Mouse (Mus musculus): ENCODE measurements around the gene Lta. TPM values are rescaled to one million over a fixed set of nuclear protein-coding genes. Genes with fewer than 3 reads are reported as not detected.

Lta gene
- polyA plus RNA-seq, 1 experiment from 2014 or later: 0.09 TPM

Small RNA genes within 50 kb of the gene (microRNA-seq; reads per million reads assigned to microRNA genes)
- gene Mir6973a (not detected), gene Mir6974 (not detected), gene Mir6975 (2.3 reads per million, percentile 3 among the genes with 10 or more reads in this experiment), gene Mir8094 (not detected)

Other genes with a start within 250 kb of the Lta start
- gene Hspa1b, start 246.1 kb downstream of the Lta start, polyA plus RNA-seq (2015; fragmentation: Nextera tagmentation; extraction: Ambion mirVana): 0.16 and 0.30 TPM in 2 replicates
- not detected in 2 replicates for gene Gm20481, start 235.4 kb downstream of the Lta start, polyA plus RNA-seq (2015; fragmentation: Nextera tagmentation; extraction: Ambion mirVana)
- 3.5 and 4.8 TPM in 2 replicates for gene Hspa1a, start 233.2 kb downstream of the Lta start, polyA plus RNA-seq (2015; fragmentation: Nextera tagmentation; extraction: Ambion mirVana)
- 2.1 and 2.6 TPM in 2 replicates for gene Hspa1l, start 232.6 kb downstream of the Lta start, polyA plus RNA-seq (2015; fragmentation: Nextera tagmentation; extraction: Ambion mirVana)
- 116 and 132 TPM in 2 replicates for gene Lsm2, start 223.5 kb downstream of the Lta start, polyA plus RNA-seq (2015; fragmentation: Nextera tagmentation; extraction: Ambion mirVana)
- gene Vars, start 204.4 kb downstream of the Lta start, polyA plus RNA-seq (2015; fragmentation: Nextera tagmentation; extraction: Ambion mirVana): 43.0 and 89.7 TPM in 2 replicates
- 0.24 and 0.31 TPM in 2 replicates for gene Vwa7, start 188.8 kb downstream of the Lta start, polyA plus RNA-seq (2015; fragmentation: Nextera tagmentation; extraction: Ambion mirVana)
- gene Sapcd1, start 177.3 kb downstream of the Lta start, polyA plus RNA-seq (2015; fragmentation: Nextera tagmentation; extraction: Ambion mirVana): 1.4 and 2.8 TPM in 2 replicates
- gene Msh5, start 158.6 kb downstream of the Lta start, polyA plus RNA-seq (2015; fragmentation: Nextera tagmentation; extraction: Ambion mirVana): 2.7 and 3.8 TPM in 2 replicates
- 307 and 332 TPM in 2 replicates for gene Clic1, start 155.4 kb downstream of the Lta start, polyA plus RNA-seq (2015; fragmentation: Nextera tagmentation; extraction: Ambion mirVana)
- gene Ddah2, start 146.3 kb downstream of the Lta start, polyA plus RNA-seq (2015; fragmentation: Nextera tagmentation; extraction: Ambion mirVana): 168 and 202 TPM in 2 replicates
- gene Ly6g6c, start 140.0 kb downstream of the Lta start, polyA plus RNA-seq (2015; fragmentation: Nextera tagmentation; extraction: Ambion mirVana): 0.14 TPM in 1 of 2 replicates, not detected in the other
- 0.77 and 0.81 TPM in 2 replicates for gene Mpig6b, start 139.2 kb downstream of the Lta start, polyA plus RNA-seq (2015; fragmentation: Nextera tagmentation; extraction: Ambion mirVana)
- 0.29 and 0.31 TPM in 2 replicates for gene Ly6g6e, start 128.4 kb downstream of the Lta start, polyA plus RNA-seq (2015; fragmentation: Nextera tagmentation; extraction: Ambion mirVana)
- gene Ly6g6d, start 127.3 kb downstream of the Lta start, polyA plus RNA-seq (2015; fragmentation: Nextera tagmentation; extraction: Ambion mirVana): 2.2 and 2.4 TPM in 2 replicates
- 0.16 and 0.29 TPM in 2 replicates for gene Ly6g6f, start 119.7 kb downstream of the Lta start, polyA plus RNA-seq (2015; fragmentation: Nextera tagmentation; extraction: Ambion mirVana)
- 64.7 and 80.1 TPM in 2 replicates for gene Abhd16a, start 116.1 kb downstream of the Lta start, polyA plus RNA-seq (2015; fragmentation: Nextera tagmentation; extraction: Ambion mirVana)
- 0.41 TPM in 1 of 2 replicates, not detected in the other for gene Ly6g5c, start 97.1 kb downstream of the Lta start, polyA plus RNA-seq (2015; fragmentation: Nextera tagmentation; extraction: Ambion mirVana)
- 0.31 and 0.66 TPM in 2 replicates for gene Ly6g5b, start 89.9 kb downstream of the Lta start, polyA plus RNA-seq (2015; fragmentation: Nextera tagmentation; extraction: Ambion mirVana)
- 10.0 and 13.8 TPM in 2 replicates for gene Gpank1, start 83.9 kb downstream of the Lta start, polyA plus RNA-seq (2015; fragmentation: Nextera tagmentation; extraction: Ambion mirVana)
- 200 and 211 TPM in 2 replicates for gene Csnk2b, start 83.3 kb downstream of the Lta start, polyA plus RNA-seq (2015; fragmentation: Nextera tagmentation; extraction: Ambion mirVana)
- gene D17H6S53E, start 79.0 kb downstream of the Lta start, polyA plus RNA-seq (2015; fragmentation: Nextera tagmentation; extraction: Ambion mirVana): 10.1 and 11.2 TPM in 2 replicates
- gene Apom, start 73.3 kb downstream of the Lta start, polyA plus RNA-seq (2015; fragmentation: Nextera tagmentation; extraction: Ambion mirVana): 0.57 and 4.7 TPM in 2 replicates
- 40.8 and 44.0 TPM in 2 replicates for gene Bag6, start 70.2 kb downstream of the Lta start, polyA plus RNA-seq (2015; fragmentation: Nextera tagmentation; extraction: Ambion mirVana)
- gene Prrc2a, start 40.5 kb downstream of the Lta start, polyA plus RNA-seq (2015; fragmentation: Nextera tagmentation; extraction: Ambion mirVana): 95.1 and 142 TPM in 2 replicates
- 7.5 and 9.6 TPM in 2 replicates for gene Aif1, start 29.3 kb downstream of the Lta start, polyA plus RNA-seq (2015; fragmentation: Nextera tagmentation; extraction: Ambion mirVana)
- gene Lst1, start 16.9 kb downstream of the Lta start, polyA plus RNA-seq (2015; fragmentation: Nextera tagmentation; extraction: Ambion mirVana): 8.1 and 12.2 TPM in 2 replicates
- 1.5 and 4.8 TPM in 2 replicates for gene Ltb, start 10.9 kb downstream of the Lta start, polyA plus RNA-seq (2015; fragmentation: Nextera tagmentation; extraction: Ambion mirVana)
- gene Tnf, start 3.3 kb downstream of the Lta start, polyA plus RNA-seq (2015; fragmentation: Nextera tagmentation; extraction: Ambion mirVana): 0.43 TPM in 1 of 2 replicates, not detected in the other
- 0.35 and 0.48 TPM in 2 replicates for gene Gm16181, start 15.5 kb upstream of the Lta start, polyA plus RNA-seq (2015; fragmentation: Nextera tagmentation; extraction: Ambion mirVana)
- 8.9 and 9.4 TPM in 2 replicates for gene Atp6v1g2, start 28.3 kb upstream of the Lta start, polyA plus RNA-seq (2015; fragmentation: Nextera tagmentation; extraction: Ambion mirVana)
- 7.8 and 9.1 TPM in 2 replicates for gene Nfkbil1, start 30.4 kb upstream of the Lta start, polyA plus RNA-seq (2015; fragmentation: Nextera tagmentation; extraction: Ambion mirVana)
- gene Ddx39b, start 36.4 kb upstream of the Lta start, polyA plus RNA-seq (2015; fragmentation: Nextera tagmentation; extraction: Ambion mirVana): 213 and 268 TPM in 2 replicates
- gene H2-D1, start 57.4 kb upstream of the Lta start, polyA plus RNA-seq (2015; fragmentation: Nextera tagmentation; extraction: Ambion mirVana): 56.6 and 101 TPM in 2 replicates
- gene H2-Q1, start 115.1 kb upstream of the Lta start, polyA plus RNA-seq (2015; fragmentation: Nextera tagmentation; extraction: Ambion mirVana): 0.06 and 0.09 TPM in 2 replicates
- gene H2-Q2, start 136.9 kb upstream of the Lta start, polyA plus RNA-seq (2015; fragmentation: Nextera tagmentation; extraction: Ambion mirVana): 1.3 and 1.6 TPM in 2 replicates
- gene H2-Q4, start 174.3 kb upstream of the Lta start, polyA plus RNA-seq (2015; fragmentation: Nextera tagmentation; extraction: Ambion mirVana): 2.1 and 5.5 TPM in 2 replicates
- gene H2-Q6, start 219.5 kb upstream of the Lta start, polyA plus RNA-seq (2015; fragmentation: Nextera tagmentation; extraction: Ambion mirVana): 0.43 and 1.8 TPM in 2 replicates
- gene H2-Q7, start 233.8 kb upstream of the Lta start, polyA plus RNA-seq (2015; fragmentation: Nextera tagmentation; extraction: Ambion mirVana): 0.98 and 4.0 TPM in 2 replicates

Data from heart, embryonic 15.5 days (tissue).